Mouse (Mus musculus) small intestine, adult 2 months (tissue): ENCODE results near the gene Sfi1.
"Not testable (repeated sequence)": the region's sequence is repeated elsewhere in the genome, so short reads cannot be mapped to it uniquely, and the experiment has no call there.

Source experiments
- CTCF ChIP-seq: fragments of 200-500 bp; IDR thresholded peaks from 2 replicates; pipeline ENCODE4 v1.5.1; 2012; ENCODE audit warnings: low read depth, mild to moderate bottlenecking, control low read depth, inconsistent platforms, low read length, moderate library complexity, mixed read lengths; ENCODE audit not compliant: insufficient replicate concordance, insufficient read length; ENCODE audit errors: extremely low read depth
- POLR2A ChIP-seq: fragments of 200-500 bp; IDR thresholded peaks from 2 replicates; pipeline ENCODE4 v1.6.1; 2012; ENCODE audit warnings: low read depth, mild to moderate bottlenecking, control low read depth, inconsistent platforms, low read length, moderate library complexity

- TF ChIP-seq POLR2A, CTCF: not testable (repeated sequence)
Measured at GRCm38 (mm10) chr11:3126478-3127302, 66.6 kb downstream of the Sfi1 start.
